Mouse (Mus musculus) MEL (cell line): Measurements from ENCODE around the gene Leng8.

Experiments used
- CTCF ChIP-seq, 3 experiments: IDR thresholded peaks in 2 of 3; conservative IDR thresholded peaks in 1 of 3; 2 replicates each; pipeline ENCODE4 v1.5.1; 2011 to 2012; ENCODE audit warnings: low read length in 3 of 3, low read depth in 2 of 3, mild to moderate bottlenecking in 2 of 3, improper control_type of control experiment in 1 of 3, inconsistent platforms in 1 of 3, mixed read lengths in 1 of 3, moderate library complexity in 1 of 3; ENCODE audit not compliant: control insufficient read depth in 1 of 3, insufficient read depth in 1 of 3, poor library complexity in 1 of 3, severe bottlenecking in 1 of 3
- E2F4 ChIP-seq: IDR thresholded peaks from 2 replicates; pipeline ENCODE4 v1.6.1; 2011; ENCODE audit warnings: low read depth, low read length, improper control_type of control experiment, borderline replicate concordance
- EP300 ChIP-seq, 2 experiments: IDR thresholded peaks; 2 replicates each; pipeline ENCODE4 v1.6.1; 2011; ENCODE audit warnings: improper control_type of control experiment in 2 of 2, low read length in 2 of 2, low read depth in 1 of 2, mild to moderate bottlenecking in 1 of 2
- KAT2A ChIP-seq: conservative IDR thresholded peaks from 2 replicates; pipeline ENCODE4 v1.6.1; 2012; ENCODE audit warnings: low read depth, low read length, improper control_type of control experiment, inconsistent platforms
- MAZ ChIP-seq: IDR thresholded peaks from 2 replicates; pipeline ENCODE4 v1.6.1; 2012; ENCODE audit warnings: low read depth, mild to moderate bottlenecking, inconsistent platforms, low read length, improper control_type of control experiment
- POLR2A ChIP-seq, 2 experiments: IDR thresholded peaks; 2 replicates each; pipeline ENCODE4 v1.6.1; 2011 to 2012; ENCODE audit warnings: low read length in 2 of 2, mild to moderate bottlenecking in 2 of 2, control low read depth in 1 of 2, improper control_type of control experiment in 1 of 2, low read depth in 1 of 2, moderate library complexity in 1 of 2; ENCODE audit not compliant: control insufficient read depth in 1 of 2, insufficient read depth in 1 of 2, poor library complexity in 1 of 2
- TAL1 ChIP-seq: IDR thresholded peaks from 2 replicates; pipeline ENCODE4 v1.6.1; 2012; ENCODE audit warnings: mild to moderate bottlenecking, inconsistent platforms, low read length, moderate library complexity, mixed read lengths

DNA sequence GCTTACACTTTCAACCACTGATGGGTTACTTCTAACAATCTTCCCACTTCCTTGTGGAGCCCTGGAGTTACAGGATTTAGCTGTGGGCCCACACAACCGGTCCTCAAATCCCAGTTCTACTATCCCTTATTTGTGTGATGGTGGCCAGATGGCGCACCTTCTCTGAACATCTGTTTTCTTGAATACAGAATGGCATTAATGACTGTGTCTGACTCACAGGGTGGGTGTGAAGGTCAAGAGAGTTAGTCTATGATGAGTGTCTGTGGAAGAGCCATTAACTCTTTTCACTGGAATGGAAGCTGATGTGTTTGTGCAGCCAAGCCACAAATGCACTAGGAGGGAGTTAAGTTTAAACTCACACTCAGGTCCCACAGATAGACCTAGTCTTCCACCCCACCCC lies 38.5 kb upstream of the Leng8 start:
- no peak for TF ChIP-seq E2F4
- no peak for TF ChIP-seq EP300 (IDR thresholded peaks at IDR 0.05; ENCODE audit: low read depth in 1 of 2, low read length in 2 of 2)
- TF ChIP-seq TAL1 = no peak
- TF ChIP-seq MAZ = no peak
- TF ChIP-seq KAT2A = no peak
- no peak for TF ChIP-seq POLR2A (IDR thresholded peaks at IDR 0.05; ENCODE audit: control insufficient read depth in 1 of 2, insufficient read depth in 1 of 2, low read depth in 1 of 2, low read length in 2 of 2, poor library complexity in 1 of 2)
- TF ChIP-seq CTCF (IDR thresholded peaks at IDR 0.05 in 2 of 3, conservative IDR thresholded peaks at IDR 0.05 in 1 of 3; ENCODE audit: control insufficient read depth in 1 of 3, insufficient read depth in 1 of 3, low read depth in 2 of 3, low read length in 3 of 3, poor library complexity in 1 of 3, severe bottlenecking in 1 of 3) = no peak
